Mouse (Mus musculus): Measurements from ENCODE around the gene Lrrc27. TPM values are rescaled to one million over a fixed set of nuclear protein-coding genes. Genes with fewer than 3 reads are reported as not detected.
A peak's percentile ranks its signal among the peaks of the same experiment; 100 is the strongest.

The Lrrc27 gene
- polyA plus RNA-seq, 1 experiment from 2014 or later = 5.2 TPM

GRCm38 (mm10) chr7:139187277-139187676 is 25.5 kb upstream of the Lrrc27 start:
- peaks cover 32% of the 10 kb centered on the region for H3K27me3 ChIP-seq (ENCODE audit: control insufficient read depth, insufficient read depth, low read length)
- H3K9ac ChIP-seq = peak overlapping the region; percentile 73
- 43% methylated on average over 7 of the region's 7 CpGs for WGBS
- DNase-seq (ENCODE audit: low spot score) = no peak
- no peaks in the 10 kb centered on the region for H3K9me3 ChIP-seq (ENCODE audit: control insufficient read depth, low read length)
- H3K36me3 ChIP-seq (replicated peaks; ENCODE audit: control insufficient read depth, insufficient read depth) = no peaks in the 10 kb centered on the region
- 0 out of 2 replicates have a peak, but pooled peaks have one; percentile 18 for ATAC-seq (ENCODE audit: low FRiP score)
- H3K4me1 ChIP-seq (replicated peaks; ENCODE audit: control insufficient read depth, insufficient read depth, low read length) = peaks cover 12% of the 10 kb centered on the region; the same call in 1 of the 2 replicates
- no peak overlapping the region for H3K27ac ChIP-seq
- peak overlapping the region; percentile 60 for H3K4me3 ChIP-seq (replicated peaks; ENCODE audit: low read length)
- H3K4me2 ChIP-seq (replicated peaks) = peak overlapping the region; percentile 82

- H3K9ac ChIP-seq = peak overlapping the region; percentile 73
- no peaks in the 10 kb centered on the region for H3K36me3 ChIP-seq (replicated peaks; ENCODE audit: control insufficient read depth, insufficient read depth)
- H3K9me3 ChIP-seq (ENCODE audit: control insufficient read depth, low read length) = no peaks in the 10 kb centered on the region
- DNase-seq (ENCODE audit: low spot score) (peak; percentile 67), ATAC-seq (ENCODE audit: low FRiP score) (peak; percentile 88)
- H3K4me1 ChIP-seq (replicated peaks; ENCODE audit: control insufficient read depth, insufficient read depth, low read length) = peaks cover 12% of the 10 kb centered on the region; the same call in 1 of the 2 replicates
- peak overlapping the region; percentile 82 for H3K4me2 ChIP-seq (replicated peaks)
- peak overlapping the region; percentile 49; the same call in 1 of the 2 replicates for H3K27ac ChIP-seq
- peak overlapping the region; percentile 60 for H3K4me3 ChIP-seq (replicated peaks; ENCODE audit: low read length)
- under 1% methylated on average over 81 of the region's 94 CpGs for WGBS
- peaks cover 32% of the 10 kb centered on the region for H3K27me3 ChIP-seq (ENCODE audit: control insufficient read depth, insufficient read depth, low read length)
These were observed 24.8 kb upstream of the Lrrc27 start for GRCm38 (mm10) chr7:139187771-139188633.

- H3K27me3 ChIP-seq (ENCODE audit: control insufficient read depth, insufficient read depth, low read length) = peaks cover 32% of the 10 kb centered on the region
- peak overlapping the region; percentile 82 for H3K4me2 ChIP-seq (replicated peaks)
- H3K36me3 ChIP-seq (replicated peaks; ENCODE audit: control insufficient read depth, insufficient read depth) = no peaks in the 10 kb centered on the region
- H3K9me3 ChIP-seq (ENCODE audit: control insufficient read depth, low read length) = no peaks in the 10 kb centered on the region
- H3K27ac ChIP-seq = peak overlapping the region; percentile 14; the same call in 1 of the 2 replicates
- 1% methylated on average over 23 of the region's 23 CpGs for WGBS
- peak; percentile 44 for DNase-seq (ENCODE audit: low spot score)
- ATAC-seq (ENCODE audit: low FRiP score) = peak; percentile 42
- H3K4me3 ChIP-seq (replicated peaks; ENCODE audit: low read length) = peak overlapping the region; percentile 60
- H3K4me1 ChIP-seq (replicated peaks; ENCODE audit: control insufficient read depth, insufficient read depth, low read length) = peaks cover 12% of the 10 kb centered on the region; the same call in 1 of the 2 replicates
- peak overlapping the region; percentile 73 for H3K9ac ChIP-seq
These were observed 24.1 kb upstream of the Lrrc27 start for GRCm38 (mm10) chr7:139188634-139189207.

- Histone ChIP-seq H3K9ac (no peak overlapping the region), H3K27ac (no peak overlapping the region), H3K36me3 (replicated peaks; ENCODE audit: control insufficient read depth, insufficient read depth) (no peaks in the 10 kb centered on the region), H3K9me3 (ENCODE audit: control insufficient read depth, low read length) (no peaks in the 10 kb centered on the region), H3K4me1 (replicated peaks; ENCODE audit: control insufficient read depth, insufficient read depth, low read length) (peaks cover 12% of the 10 kb centered on the region; the same call in 1 of the 2 replicates), H3K4me2 (replicated peaks) (no peak overlapping the region), H3K27me3 (ENCODE audit: control insufficient read depth, insufficient read depth, low read length) (peaks cover 28% of the 10 kb centered on the region), H3K4me3 (replicated peaks; ENCODE audit: low read length) (no peak overlapping the region)
- WGBS = 94% methylated on average over 4 of the region's 4 CpGs
- ATAC-seq (ENCODE audit: low FRiP score) (no peak), DNase-seq (ENCODE audit: low spot score) (no peak)
These were observed 22.2 kb upstream of the Lrrc27 start for GRCm38 (mm10) chr7:139190616-139191015.

GRCm38 (mm10) chr7:139191619-139192018 is 21.2 kb upstream of the Lrrc27 start:
- Histone ChIP-seq H3K4me2 (replicated peaks) (no peak overlapping the region), H3K4me3 (replicated peaks; ENCODE audit: low read length) (no peak overlapping the region), H3K27me3 (ENCODE audit: control insufficient read depth, insufficient read depth, low read length) (peaks cover 19% of the 10 kb centered on the region), H3K9me3 (ENCODE audit: control insufficient read depth, low read length) (no peaks in the 10 kb centered on the region), H3K36me3 (replicated peaks; ENCODE audit: control insufficient read depth, insufficient read depth) (no peaks in the 10 kb centered on the region), H3K9ac (no peak overlapping the region), H3K4me1 (replicated peaks; ENCODE audit: control insufficient read depth, insufficient read depth, low read length) (peaks cover 12% of the 10 kb centered on the region; the same call in 1 of the 2 replicates), H3K27ac (no peak overlapping the region)
- no peak for ATAC-seq (ENCODE audit: low FRiP score)
- DNase-seq (ENCODE audit: low spot score) = no peak
- 71% methylated on average over 6 of the region's 6 CpGs for WGBS

GRCm38 (mm10) chr7:139197022-139197421 is 15.8 kb upstream of the Lrrc27 start:
- no peak for ATAC-seq (ENCODE audit: low FRiP score)
- WGBS = 77% methylated on average over 4 of the region's 4 CpGs
- Histone ChIP-seq H3K4me1 (replicated peaks; ENCODE audit: control insufficient read depth, insufficient read depth, low read length) (no peaks in the 10 kb centered on the region), H3K27me3 (ENCODE audit: control insufficient read depth, insufficient read depth, low read length) (peaks cover 3% of the 10 kb centered on the region; the same call in 1 of the 2 replicates), H3K36me3 (replicated peaks; ENCODE audit: control insufficient read depth, insufficient read depth) (no peaks in the 10 kb centered on the region), H3K9me3 (ENCODE audit: control insufficient read depth, low read length) (no peaks in the 10 kb centered on the region), H3K4me2 (replicated peaks) (no peak overlapping the region), H3K9ac (no peak overlapping the region), H3K4me3 (replicated peaks; ENCODE audit: low read length) (no peak overlapping the region), H3K27ac (no peak overlapping the region)
- no peak for DNase-seq (ENCODE audit: low spot score)

GRCm38 (mm10) chr7:139200108-139200507 is 12.7 kb upstream of the Lrrc27 start:
- Histone ChIP-seq H3K9ac (no peak overlapping the region), H3K27me3 (ENCODE audit: control insufficient read depth, insufficient read depth, low read length) (peaks cover 3% of the 10 kb centered on the region; the same call in 1 of the 2 replicates), H3K4me2 (replicated peaks) (no peak overlapping the region), H3K4me1 (replicated peaks; ENCODE audit: control insufficient read depth, insufficient read depth, low read length) (no peaks in the 10 kb centered on the region), H3K27ac (no peak overlapping the region), H3K4me3 (replicated peaks; ENCODE audit: low read length) (no peak overlapping the region), H3K9me3 (ENCODE audit: control insufficient read depth, low read length) (no peaks in the 10 kb centered on the region), H3K36me3 (replicated peaks; ENCODE audit: control insufficient read depth, insufficient read depth) (no peaks in the 10 kb centered on the region)
- ATAC-seq (ENCODE audit: low FRiP score) (no peak; the same call in 1 of the 2 replicates), DNase-seq (ENCODE audit: low spot score) (peak; percentile 82)
- 29% methylated on average over 7 of the region's 7 CpGs for WGBS

GRCm38 (mm10) chr7:139201209-139201608 is 11.6 kb upstream of the Lrrc27 start:
- 60% methylated on average over 6 of the region's 6 CpGs for WGBS
- Histone ChIP-seq H3K27ac (no peak overlapping the region), H3K27me3 (ENCODE audit: control insufficient read depth, insufficient read depth, low read length) (peaks cover 3% of the 10 kb centered on the region; the same call in 1 of the 2 replicates), H3K4me1 (replicated peaks; ENCODE audit: control insufficient read depth, insufficient read depth, low read length) (no peaks in the 10 kb centered on the region), H3K36me3 (replicated peaks; ENCODE audit: control insufficient read depth, insufficient read depth) (no peaks in the 10 kb centered on the region), H3K9me3 (ENCODE audit: control insufficient read depth, low read length) (no peaks in the 10 kb centered on the region), H3K4me2 (replicated peaks) (no peak overlapping the region), H3K9ac (no peak overlapping the region), H3K4me3 (replicated peaks; ENCODE audit: low read length) (no peak overlapping the region)
- ATAC-seq (ENCODE audit: low FRiP score) (no peak), DNase-seq (ENCODE audit: low spot score) (no peak)

GRCm38 (mm10) chr7:139208023-139208772 is 4.6 kb upstream of the Lrrc27 start:
- 29% methylated on average over 7 of the region's 7 CpGs for WGBS
- Histone ChIP-seq H3K27ac (no peak overlapping the region), H3K27me3 (ENCODE audit: control insufficient read depth, insufficient read depth, low read length) (no peaks in the 10 kb centered on the region), H3K9me3 (ENCODE audit: control insufficient read depth, low read length) (no peaks in the 10 kb centered on the region), H3K36me3 (replicated peaks; ENCODE audit: control insufficient read depth, insufficient read depth) (no peaks in the 10 kb centered on the region), H3K9ac (no peak overlapping the region), H3K4me2 (replicated peaks) (no peak overlapping the region), H3K4me3 (replicated peaks; ENCODE audit: low read length) (no peak overlapping the region), H3K4me1 (replicated peaks; ENCODE audit: control insufficient read depth, insufficient read depth, low read length) (peaks cover 6% of the 10 kb centered on the region)
- peak; percentile 83 for DNase-seq (ENCODE audit: low spot score)
- no peak for ATAC-seq (ENCODE audit: low FRiP score)

Data from hindbrain, embryonic 14.5 days (tissue).